Mouse (Mus musculus): ENCODE measurements around the gene Rnf167. TPM values are rescaled to one million over a fixed set of nuclear protein-coding genes. Genes with fewer than 3 reads are reported as not detected.

Gene Rnf167
- total RNA-seq, 2 experiments from 2014 or later: 50.2 to 50.4 TPM

GRCm38 (mm10) chr11:70630129-70630528 is 16.9 kb upstream of the Rnf167 start:
- no peak for DNase-seq
- intact Hi-C loops (cut with DNase I): no loop called here

- intact Hi-C loops (cut with DNase I): no loop called here
- DNase-seq: no peak
Observed at GRCm38 (mm10) chr11:70635601-70636000, 11.4 kb upstream of the Rnf167 start.

GRCm38 (mm10) chr11:70637764-70638163 is 9.3 kb upstream of the Rnf167 start:
- no peak for DNase-seq
- intact Hi-C loops (cut with DNase I): no loop called here

- intact Hi-C loops (cut with DNase I): no loop called here
- no peak for DNase-seq
Observed at GRCm38 (mm10) chr11:70638293-70638692, 8.7 kb upstream of the Rnf167 start.

GRCm38 (mm10) chr11:70638714-70639278 is 8.2 kb upstream of the Rnf167 start, which contains the start of gene Gp1ba:
Gene Gp1ba (plus strand): TSS chr11:70639122.
- no peak for DNase-seq
- intact Hi-C loops (cut with DNase I): no loop called here

GRCm38 (mm10) chr11:70639976-70640375 is 7.1 kb upstream of the Rnf167 start:
- no peak for DNase-seq
- intact Hi-C loops (cut with DNase I): no loop called here

- DNase-seq: no peak
- intact Hi-C loops (cut with DNase I): no loop called here
Observed at GRCm38 (mm10) chr11:70641241-70641640, 5.8 kb upstream of the Rnf167 start.

GRCm38 (mm10) chr11:70643051-70643450 is 4.0 kb upstream of the Rnf167 start:
- DNase-seq: no peak
- intact Hi-C loops (cut with DNase I): no loop called here

GRCm38 (mm10) chr11:70644564-70645103 is 2.4 kb upstream of the Rnf167 start:
- intact Hi-C loops (cut with DNase I): no loop called here
- DNase-seq: no peak

GRCm38 (mm10) chr11:70645461-70646258 is 1.4 kb upstream of the Rnf167 start:
- intact Hi-C loops (cut with DNase I): loop anchor here (2.0 kb wide), 1 partner anchor 55 kb away; the partner anchor contains the start of genes Inca1 and Kif1c

GRCm38 (mm10) chr11:70646259-70646555 is 828 bp upstream of the Rnf167 start:
- peak in 1 of 2 experiments; percentile 32 for DNase-seq
- intact Hi-C loops (cut with DNase I): loop anchor here (2.0 kb wide), 1 partner anchor 55 kb away; the partner anchor contains the start of genes Inca1 and Kif1c

More at GRCm38 (mm10) chr11:70645461-70646258, 1.4 kb upstream of the Rnf167 start:
- peak; percentile 44 to 50 for DNase-seq

GRCm38 (mm10) chr11:70647716-70648420 is 833 bp downstream of the Rnf167 start:
- intact Hi-C loops (cut with DNase I): loop anchor here (2.0 kb wide), 1 partner anchor 53 kb away; the partner anchor contains the start of genes Inca1 and Kif1c

GRCm38 (mm10) chr11:70648512-70648911 is 1.5 kb downstream of the Rnf167 start:
- no peak for DNase-seq
- intact Hi-C loops (cut with DNase I): no loop called here

More at GRCm38 (mm10) chr11:70647716-70648420, 833 bp downstream of the Rnf167 start:
- DNase-seq: peak in 1 of 2 experiments; percentile 47

- intact Hi-C loops (cut with DNase I): no loop called here
- DNase-seq: no peak
Observed at GRCm38 (mm10) chr11:70649185-70649734, 2.2 kb downstream of the Rnf167 start.

GRCm38 (mm10) chr11:70650322-70651175 is 3.5 kb downstream of the Rnf167 start:
- intact Hi-C loops (cut with DNase I): no loop called here
- DNase-seq: no peak

GRCm38 (mm10) chr11:70651391-70651790 is 4.4 kb downstream of the Rnf167 start:
- peak in 1 of 2 experiments; percentile 12 for DNase-seq
- intact Hi-C loops (cut with DNase I): no loop called here

GRCm38 (mm10) chr11:70652029-70652883 is 5.2 kb downstream of the Rnf167 start:
- intact Hi-C loops (cut with DNase I): no loop called here

GRCm38 (mm10) chr11:70652884-70653344 is 5.9 kb downstream of the Rnf167 start:
- intact Hi-C loops (cut with DNase I): no loop called here
- peak in 1 of 2 experiments; percentile 32 for DNase-seq

More at GRCm38 (mm10) chr11:70652029-70652883, 5.2 kb downstream of the Rnf167 start:
- DNase-seq: peak in 1 of 2 experiments; percentile 32
